8 mouse cellular contexts compared by ENCODE assay signal in genomic region chr13:23576906-23577639, GRCm38 (mm10). TPM values are rescaled to one million over a fixed set of nuclear protein-coding genes. Genes with fewer than 3 reads are reported as not detected.
A peak's percentile ranks its signal among the peaks of the same experiment; 100 is the strongest.
DNase-seq lines count a peak whose midpoint lies in the region; ATAC-seq and TF ChIP-seq lines count a peak whose summit lies in the region.

No protein-coding gene starts in this region.

- WGBS in heart, embryonic 10.5 days = 57% methylated on average over 6 of the region's 6 CpGs
- 47% methylated on average over 6 of the region's 6 CpGs for WGBS in hindbrain, embryonic 11.5 days
- 65% methylated on average over 6 of the region's 6 CpGs for WGBS in macrophage (ENCODE audit: missing documents)

- intact Hi-C loops in heart, postnatal 25 days (cut with DNase I) = no loop called here
- intact Hi-C loops in left cerebral cortex, postnatal 25 days (cut with DNase I) = loop anchor here (5.0 kb wide), 1 partner anchor 180 kb away; the partner anchor contains the start of gene Hist1h4b

- no peak for ATAC-seq in hindbrain, embryonic 11.5 days (ENCODE audit: low FRiP score)
- no peak for ATAC-seq in erythroid progenitor cell, adult 5-6 weeks (replicated peaks; ENCODE audit: low FRiP score, poor library complexity, severe bottlenecking)

- TF ChIP-seq CTCF in MEL (IDR thresholded peaks at IDR 0.05 in 2 of 3, conservative IDR thresholded peaks at IDR 0.05 in 1 of 3; ENCODE audit: control insufficient read depth in 1 of 3, insufficient read depth in 1 of 3, low read depth in 2 of 3, low read length in 3 of 3, poor library complexity in 1 of 3, severe bottlenecking in 1 of 3) = no peak

- peaks cover 9% of the 10 kb centered on the region; the same call in 1 of the 2 replicates for H3K4me1 ChIP-seq in heart, embryonic 10.5 days
- peaks cover 0 to 2% of the 10 kb centered on the region in 2 experiments; a peak in 1 of 4 replicates for H3K4me1 ChIP-seq in MEL (ENCODE audit: control insufficient read depth in 1 of 2, insufficient read depth in 2 of 2, low read length in 2 of 2)
- H3K4me1 ChIP-seq in hindbrain, embryonic 11.5 days (replicated peaks; ENCODE audit: control insufficient read depth, insufficient read depth, low read length) = peaks cover 2% of the 10 kb centered on the region; the same call in 1 of the 2 replicates

- peak overlapping the region; percentile 90 for H3K27ac ChIP-seq in heart, embryonic 10.5 days
- H3K27ac ChIP-seq in MEL (ENCODE audit: control insufficient read depth, low read depth, low read length) = peak overlapping the region; percentile 86
- H3K27ac ChIP-seq in hindbrain, embryonic 11.5 days (ENCODE audit: low read depth, low read length) = peak overlapping the region; percentile 77
- peak overlapping the region; percentile 54 for H3K27ac ChIP-seq in macrophage

- no peaks in the 10 kb centered on the region for H3K9me3 ChIP-seq in heart, embryonic 10.5 days
- no peaks in the 10 kb centered on the region for H3K9me3 ChIP-seq in MEL (replicated peaks; ENCODE audit: insufficient read depth, low read length)
- H3K9me3 ChIP-seq in hindbrain, embryonic 11.5 days (ENCODE audit: control insufficient read depth, low read length) = no peaks in the 10 kb centered on the region

- peak overlapping the region; percentile 59 for H3K4me3 ChIP-seq in heart, embryonic 10.5 days
- H3K4me3 ChIP-seq in MEL (ENCODE audit: control insufficient read depth in 1 of 2, insufficient read depth in 1 of 2, low read depth in 2 of 2, low read length in 2 of 2) (peak overlapping the region; percentile 6 to 47), macrophage (ENCODE audit: inconsistent target) (peak overlapping the region; percentile 29; the same call in 1 of the 2 replicates)
- H3K4me3 ChIP-seq in hindbrain, embryonic 11.5 days (ENCODE audit: low read depth, low read length) = peak overlapping the region; percentile 41

- DNase-seq in heart, embryonic 10.5 days (ENCODE audit: low spot score) = no peak
- DNase-seq in heart, postnatal 25 days (ENCODE audit: low spot score) = no peak
- DNase-seq in MEL (ENCODE audit: low read depth, low spot score) = peak; percentile 75
- peak; percentile 37 for DNase-seq in hindbrain, embryonic 11.5 days (ENCODE audit: low spot score)
- DNase-seq in left cerebral cortex, postnatal 25 days (ENCODE audit: low spot score in 2 of 2) = no peak
- DNase-seq in cerebellum, adult 11 months = no peak

- TF ChIP-seq POLR2A in MEL (IDR thresholded peaks at IDR 0.05; ENCODE audit: control insufficient read depth in 1 of 2, insufficient read depth in 1 of 2, low read depth in 1 of 2, low read length in 2 of 2, poor library complexity in 1 of 2) = no peak

- no peaks in the 10 kb centered on the region for H3K27me3 ChIP-seq in heart, embryonic 10.5 days (ENCODE audit: insufficient read depth, poor library complexity, severe bottlenecking)
- H3K27me3 ChIP-seq in MEL (ENCODE audit: control insufficient read depth in 1 of 2, insufficient read depth in 2 of 2, low read length in 2 of 2) = no peaks in the 10 kb centered on the region
- H3K27me3 ChIP-seq in hindbrain, embryonic 11.5 days (ENCODE audit: control insufficient read depth, insufficient read depth, low read length) = no peaks in the 10 kb centered on the region

- H3K79me2 ChIP-seq in MEL (ENCODE audit: control insufficient read depth, insufficient read depth, low read length, poor library complexity) (peaks cover 6% of the 10 kb centered on the region; the same call in 1 of the 2 replicates), macrophage (ENCODE audit: inconsistent target) (peaks cover 14% of the 10 kb centered on the region; the same call in 1 of the 2 replicates)

- no peak for TF ChIP-seq RAD21 in MEL (IDR thresholded peaks at IDR 0.05; ENCODE audit: low read depth, low read length)

- peak overlapping the region; percentile 73 for H3K9ac ChIP-seq in MEL (ENCODE audit: control insufficient read depth, low read depth, low read length, poor library complexity, severe bottlenecking)
- H3K9ac ChIP-seq in hindbrain, embryonic 11.5 days (ENCODE audit: low read depth, low read length) = peak overlapping the region; percentile 65

- peak overlapping the region; percentile 66 for H3K4me2 ChIP-seq in hindbrain, embryonic 11.5 days (replicated peaks; ENCODE audit: low read depth, low read length)

- TF ChIP-seq EP300 in MEL (IDR thresholded peaks at IDR 0.05; ENCODE audit: low read depth in 1 of 2, low read length in 2 of 2) = no peak

- H3K36me3 ChIP-seq in heart, embryonic 10.5 days = no peaks in the 10 kb centered on the region
- H3K36me3 ChIP-seq in MEL (ENCODE audit: control insufficient read depth in 1 of 2, insufficient read depth in 2 of 2, low read length in 2 of 2) (peaks cover 0 to 32% of the 10 kb centered on the region in 2 experiments; a peak in 2 of 4 replicates), macrophage (ENCODE audit: inconsistent target) (no peaks in the 10 kb centered on the region)
- no peaks in the 10 kb centered on the region for H3K36me3 ChIP-seq in hindbrain, embryonic 11.5 days (ENCODE audit: control insufficient read depth, insufficient read depth, low read length)

RNA-seq across cellular contexts. Expression of gene Hist1h3d, which starts 1.5 kb away (rescaled TPM):
- polyA plus RNA-seq in heart, embryonic 10.5 days (2016; fragmentation: Nextera tagmentation; extraction: Ambion mirVana) = 1.4 and 5.3 TPM in 2 replicates
- 1 to 10 TPM; 3.4 to 3.6 TPM for total RNA-seq in heart, postnatal 25 days (2021)
- 150 and 212 TPM in 2 replicates for total RNA-seq in MEL (2012; rRNA removed)
- 1 to 10 TPM in 1 of 2 experiments, not detected in 1; 1.4 TPM for polyA plus RNA-seq in MEL (2012; ENCODE audit: insufficient read depth in 1 of 2, insufficient read length in 2 of 2, low read depth in 1 of 2, low replicate concordance in 2 of 2, missing spikeins in 1 of 2)
- 7.2 and 8.3 TPM in 2 replicates for polyA plus RNA-seq in hindbrain, embryonic 11.5 days (2014; fragmentation: Nextera tagmentation; extraction: Ambion mirVana)
- 10 to 100 TPM in 4 of 26 experiments, 1 to 10 TPM in 21, not detected in 1; 1.6 to 20.7 (median 7.1) TPM for total RNA-seq in macrophage (2018; cell fraction: chromatin; rRNA removed)
- total RNA-seq in macrophage (2018; cell fraction: cytosol; rRNA removed) = 1 to 10 TPM in 25 of 26 experiments, under 1 TPM in 1; 0.99 to 9.3 (median 2.9) TPM
- 10 to 100 TPM in 5 of 26 experiments, 1 to 10 TPM in 21; 1.2 to 23.8 (median 4.6) TPM for total RNA-seq in macrophage (2018; cell fraction: nucleus; rRNA removed)
- 0.13 to 1.1 TPM in 2 of 3 replicates, not detected in the other for polyA plus RNA-seq in macrophage (2018)
- total RNA-seq in left cerebral cortex, postnatal 25 days (2021) = 10 to 100 TPM in 1 of 2 experiments, 1 to 10 TPM in 1; 7.2 to 10.5 TPM
- total RNA-seq in erythroid progenitor cell, adult 5-6 weeks (2015; ENCODE audit: low replicate concordance) = 379 and 393 TPM in 2 replicates
- total RNA-seq in erythroid progenitor cell, adult 5-6 weeks (2017; ENCODE audit: low replicate concordance) = 236 and 363 TPM in 2 replicates

RNA-seq across cellular contexts. Expression of gene Hist1h2ad, which starts 2.9 kb away (rescaled TPM):
- polyA plus RNA-seq in heart, embryonic 10.5 days (2016; fragmentation: Nextera tagmentation; extraction: Ambion mirVana) = 0.54 and 1.1 TPM in 2 replicates
- 1 to 10 TPM; 2.4 to 4.8 TPM for total RNA-seq in heart, postnatal 25 days (2021)
- 924 and 1,082 TPM in 2 replicates for total RNA-seq in MEL (2012; rRNA removed)
- polyA plus RNA-seq in MEL (2012; ENCODE audit: insufficient read depth in 1 of 2, insufficient read length in 2 of 2, low read depth in 1 of 2, low replicate concordance in 2 of 2, missing spikeins in 1 of 2) (under 1 TPM in 1 of 2 experiments, not detected in 1; 0.14 TPM), macrophage (2018) (not detected in 3 replicates)
- polyA plus RNA-seq in hindbrain, embryonic 11.5 days (2014; fragmentation: Nextera tagmentation; extraction: Ambion mirVana) = 1.0 and 2.9 TPM in 2 replicates
- 10 to 100 TPM in 13 of 26 experiments, 1 to 10 TPM in 9, not detected in 4; 1.7 to 29.9 (median 13.5) TPM for total RNA-seq in macrophage (2018; cell fraction: chromatin; rRNA removed)
- 10 to 100 TPM in 8 of 26 experiments, 1 to 10 TPM in 18; 1.8 to 22.0 (median 5.7) TPM for total RNA-seq in macrophage (2018; cell fraction: cytosol; rRNA removed)
- 10 to 100 TPM in 6 of 26 experiments, 1 to 10 TPM in 16, not detected in 4; 2.3 to 19.6 (median 6.7) TPM for total RNA-seq in macrophage (2018; cell fraction: nucleus; rRNA removed)
- 1 to 10 TPM; 9.0 to 9.1 TPM for total RNA-seq in left cerebral cortex, postnatal 25 days (2021)
- 9.0 and 15.1 TPM in 2 replicates for total RNA-seq in erythroid progenitor cell, adult 5-6 weeks (2015; ENCODE audit: low replicate concordance)
- total RNA-seq in erythroid progenitor cell, adult 5-6 weeks (2017; ENCODE audit: low replicate concordance) = 2,771 and 6,356 TPM in 2 replicates

RNA-seq across cellular contexts. Expression of gene Hist1h2bf, which starts 3.1 kb away (rescaled TPM):
- 1.1 and 1.8 TPM in 2 replicates for polyA plus RNA-seq in heart, embryonic 10.5 days (2016; fragmentation: Nextera tagmentation; extraction: Ambion mirVana)
- total RNA-seq in heart, postnatal 25 days (2021) = 10 to 100 TPM; 16.8 to 17.6 TPM
- total RNA-seq in MEL (2012; rRNA removed) = 1,093 and 1,255 TPM in 2 replicates
- 1 to 10 TPM in 1 of 2 experiments, not detected in 1; 2.2 TPM for polyA plus RNA-seq in MEL (2012; ENCODE audit: insufficient read depth in 1 of 2, insufficient read length in 2 of 2, low read depth in 1 of 2, low replicate concordance in 2 of 2, missing spikeins in 1 of 2)
- polyA plus RNA-seq in hindbrain, embryonic 11.5 days (2014; fragmentation: Nextera tagmentation; extraction: Ambion mirVana) = 1.5 and 3.7 TPM in 2 replicates
- total RNA-seq in macrophage (2018; cell fraction: chromatin; rRNA removed) = 10 to 100 TPM in 1 of 26 experiments, 1 to 10 TPM in 7, not detected in 18; 2.5 to 14.3 (median 4.4) TPM
- 10 to 100 TPM in 14 of 26 experiments, 1 to 10 TPM in 12; 2.2 to 37.9 (median 12.3) TPM for total RNA-seq in macrophage (2018; cell fraction: cytosol; rRNA removed)
- 10 to 100 TPM in 1 of 26 experiments, 1 to 10 TPM in 19, not detected in 6; 2.0 to 18.2 (median 3.3) TPM for total RNA-seq in macrophage (2018; cell fraction: nucleus; rRNA removed)
- polyA plus RNA-seq in macrophage (2018) = not detected in 3 replicates
- total RNA-seq in left cerebral cortex, postnatal 25 days (2021) = 10 to 100 TPM; 25.7 to 29.4 TPM
- 1,210 and 1,460 TPM in 2 replicates for total RNA-seq in erythroid progenitor cell, adult 5-6 weeks (2015; ENCODE audit: low replicate concordance)
- total RNA-seq in erythroid progenitor cell, adult 5-6 weeks (2017; ENCODE audit: low replicate concordance) = 1,557 and 1,840 TPM in 2 replicates

RNA-seq across cellular contexts. Expression of gene Hist1h4d, which starts 4.3 kb away (rescaled TPM):
- 41.9 and 60.3 TPM in 2 replicates for polyA plus RNA-seq in heart, embryonic 10.5 days (2016; fragmentation: Nextera tagmentation; extraction: Ambion mirVana)
- total RNA-seq in heart, postnatal 25 days (2021) = 10 to 100 TPM; 54.4 to 63.1 TPM
- 1,889 and 1,922 TPM in 2 replicates for total RNA-seq in MEL (2012; rRNA removed)
- polyA plus RNA-seq in MEL (2012; ENCODE audit: insufficient read depth in 1 of 2, insufficient read length in 2 of 2, low read depth in 1 of 2, low replicate concordance in 2 of 2, missing spikeins in 1 of 2) = 10 to 100 TPM in 1 of 2 experiments, not detected in 1; 11.7 TPM
- 95.0 and 95.9 TPM in 2 replicates for polyA plus RNA-seq in hindbrain, embryonic 11.5 days (2014; fragmentation: Nextera tagmentation; extraction: Ambion mirVana)
- 10 to 100 TPM in 10 of 26 experiments, 1 to 10 TPM in 16; 2.7 to 28.6 (median 6.7) TPM for total RNA-seq in macrophage (2018; cell fraction: chromatin; rRNA removed)
- total RNA-seq in macrophage (2018; cell fraction: cytosol; rRNA removed) = 10 to 100 TPM; 15.5 to 74.3 (median 36.1) TPM
- total RNA-seq in macrophage (2018; cell fraction: nucleus; rRNA removed) = 10 to 100 TPM in 21 of 26 experiments, 1 to 10 TPM in 5; 3.5 to 73.2 (median 16.5) TPM
- polyA plus RNA-seq in macrophage (2018) = 0.13 TPM in 1 of 3 replicates, not detected in the others
- total RNA-seq in left cerebral cortex, postnatal 25 days (2021) = 100 to 1,000 TPM; 121 to 160 TPM
- total RNA-seq in erythroid progenitor cell, adult 5-6 weeks (2015; ENCODE audit: low replicate concordance) = 1,614 and 1,995 TPM in 2 replicates
- 2,133 and 2,242 TPM in 2 replicates for total RNA-seq in erythroid progenitor cell, adult 5-6 weeks (2017; ENCODE audit: low replicate concordance)

RNA-seq across cellular contexts. Expression of gene Hist1h2bg, which starts 5.9 kb away (rescaled TPM):
- 2.8 and 4.8 TPM in 2 replicates for polyA plus RNA-seq in heart, embryonic 10.5 days (2016; fragmentation: Nextera tagmentation; extraction: Ambion mirVana)
- 10 to 100 TPM; 28.4 to 48.1 TPM for total RNA-seq in heart, postnatal 25 days (2021)
- total RNA-seq in MEL (2012; rRNA removed) = 2,580 and 3,348 TPM in 2 replicates
- 10 to 100 TPM in 1 of 2 experiments, not detected in 1; 14.7 TPM for polyA plus RNA-seq in MEL (2012; ENCODE audit: insufficient read depth in 1 of 2, insufficient read length in 2 of 2, low read depth in 1 of 2, low replicate concordance in 2 of 2, missing spikeins in 1 of 2)
- polyA plus RNA-seq in hindbrain, embryonic 11.5 days (2014; fragmentation: Nextera tagmentation; extraction: Ambion mirVana) = 3.2 and 4.8 TPM in 2 replicates
- total RNA-seq in macrophage (2018; cell fraction: chromatin; rRNA removed) = 10 to 100 TPM in 17 of 26 experiments, 1 to 10 TPM in 9; 3.7 to 73.8 (median 11.9) TPM
- total RNA-seq in macrophage (2018; cell fraction: cytosol; rRNA removed) = 100 to 1,000 TPM in 1 of 26 experiments, 10 to 100 TPM in 25; 17.9 to 110 (median 36.8) TPM
- 10 to 100 TPM in 23 of 26 experiments, 1 to 10 TPM in 3; 3.5 to 63.4 (median 21.2) TPM for total RNA-seq in macrophage (2018; cell fraction: nucleus; rRNA removed)
- polyA plus RNA-seq in macrophage (2018) = 0.65 to 7.9 TPM (median 2.9 TPM) in 3 replicates
- 10 to 100 TPM; 82.4 to 88.3 TPM for total RNA-seq in left cerebral cortex, postnatal 25 days (2021)
- 851 and 976 TPM in 2 replicates for total RNA-seq in erythroid progenitor cell, adult 5-6 weeks (2015; ENCODE audit: low replicate concordance)
- total RNA-seq in erythroid progenitor cell, adult 5-6 weeks (2017; ENCODE audit: low replicate concordance) = 2,677 and 3,057 TPM in 2 replicates

Comparison
In these comparisons a context has a peak if more than half of its experiments do, and no peak if none do; other contexts are left out.
1. DNase-seq: peak in MEL (single experiment) and hindbrain, embryonic 11.5 days (single experiment); none in heart, embryonic 10.5 days (single experiment), heart, postnatal 25 days (single experiment), left cerebral cortex, postnatal 25 days (0 of 2) and cerebellum, adult 11 months (single experiment).
2. RNA of gene Hist1h3d, which starts 1.5 kb away (total RNA-seq): 236 to 393 TPM in erythroid progenitor cell, adult 5-6 weeks and 150 to 212 TPM in MEL; 7.2 to 10.5 TPM in left cerebral cortex, postnatal 25 days and 3.4 to 3.6 TPM in heart, postnatal 25 days; every median in the first group is over 10 times any median in the second.
3. RNA of gene Hist1h2bf, which starts 3.1 kb away (total RNA-seq): 1,210 to 1,840 TPM in erythroid progenitor cell, adult 5-6 weeks and 1,093 to 1,255 TPM in MEL; 25.7 to 29.4 TPM in left cerebral cortex, postnatal 25 days and 16.8 to 17.6 TPM in heart, postnatal 25 days; every median in the first group is over 10 times any median in the second.
4. Peak in every context shown above with its lines, with median percentiles within 50 percentile points of each other: H3K27ac ChIP-seq and H3K4me3 ChIP-seq.